Mouse (Mus musculus): ENCODE measurements around the gene C130026I21Rik.
"Not testable (repeated sequence)": the region's sequence is repeated elsewhere in the genome, so short reads cannot be mapped to it uniquely, and the experiment has no call there.

The C130026I21Rik gene

GRCm38 (mm10) chr1:85030211-85030610 is 240.2 kb downstream of the C130026I21Rik start:
- DNase-seq (ENCODE audit: low spot score): not testable (repeated sequence)

DNA sequence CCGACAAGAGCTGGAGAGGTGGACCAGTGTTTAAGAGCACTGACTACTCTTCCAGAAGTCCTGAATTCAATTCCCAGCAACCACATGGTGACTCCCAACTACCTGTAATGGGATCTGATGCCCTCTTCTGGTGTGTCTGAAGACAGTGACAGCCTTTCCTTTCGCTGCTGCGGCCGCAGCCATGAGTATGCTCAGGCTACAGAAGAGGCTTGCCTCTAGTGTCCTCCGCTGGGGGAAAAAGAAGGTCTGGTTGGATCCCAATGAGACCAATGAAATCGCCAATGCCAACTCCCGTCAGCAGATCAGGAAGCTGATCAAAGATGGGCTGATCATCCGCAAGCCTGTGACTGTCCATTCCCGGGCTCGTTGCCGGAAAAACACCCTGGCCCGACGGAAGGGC is 258.4 kb downstream of the C130026I21Rik start:
- DNase-seq (ENCODE audit: low spot score): not testable (repeated sequence)

GRCm38 (mm10) chr1:85010947-85011346 is 259.4 kb downstream of the C130026I21Rik start:
- DNase-seq (ENCODE audit: low spot score): not testable (repeated sequence)

DNA sequence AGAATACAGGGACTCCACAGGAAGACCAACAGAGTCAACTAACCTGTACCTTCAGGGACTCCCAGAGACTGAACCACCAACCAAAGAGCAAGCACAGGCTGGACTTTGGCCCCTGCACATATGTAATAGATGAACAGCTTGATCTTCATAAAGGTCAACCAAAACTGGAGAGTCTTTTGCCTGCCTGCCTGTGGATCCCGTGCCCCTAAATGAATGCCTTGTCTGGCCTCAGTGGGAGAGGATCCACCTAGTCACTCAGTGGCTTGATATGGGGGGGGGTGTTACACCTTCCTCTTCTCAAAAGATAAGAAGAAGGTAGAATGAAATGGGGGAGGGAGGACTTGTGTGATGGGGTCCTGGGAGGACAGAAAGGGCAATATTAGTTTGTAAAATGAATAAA is 262.6 kb downstream of the C130026I21Rik start:
- DNase-seq (ENCODE audit: low spot score): not testable (repeated sequence)

GRCm38 (mm10) chr1:84999241-84999640 is 271.1 kb downstream of the C130026I21Rik start:
- not testable (repeated sequence) for DNase-seq (ENCODE audit: low spot score)

DNA sequence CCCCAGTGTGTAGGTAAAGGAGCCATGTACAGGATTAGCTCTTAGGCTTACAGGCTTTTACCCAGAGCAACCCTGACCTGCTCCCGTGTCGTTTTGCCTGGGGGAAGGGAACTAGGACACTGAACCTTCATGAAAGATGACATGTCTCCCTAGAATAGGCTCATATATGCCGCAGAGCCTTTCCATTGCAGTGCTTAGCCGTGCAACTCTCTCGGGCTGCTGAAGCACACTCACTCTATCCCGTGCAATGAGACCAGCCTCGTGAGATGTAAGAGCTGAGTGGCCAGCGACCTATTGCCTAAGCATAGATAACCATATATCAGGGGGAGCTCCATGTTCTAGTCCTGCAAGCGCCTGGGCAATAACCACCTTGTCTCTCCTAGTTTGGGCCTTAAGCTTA is 274.1 kb downstream of the C130026I21Rik start:
- not testable (repeated sequence) for DNase-seq (ENCODE audit: low spot score)

- DNase-seq (ENCODE audit: low spot score): not testable (repeated sequence)
These were observed 275.9 kb downstream of the C130026I21Rik start for GRCm38 (mm10) chr1:84994461-84994860.

DNA sequence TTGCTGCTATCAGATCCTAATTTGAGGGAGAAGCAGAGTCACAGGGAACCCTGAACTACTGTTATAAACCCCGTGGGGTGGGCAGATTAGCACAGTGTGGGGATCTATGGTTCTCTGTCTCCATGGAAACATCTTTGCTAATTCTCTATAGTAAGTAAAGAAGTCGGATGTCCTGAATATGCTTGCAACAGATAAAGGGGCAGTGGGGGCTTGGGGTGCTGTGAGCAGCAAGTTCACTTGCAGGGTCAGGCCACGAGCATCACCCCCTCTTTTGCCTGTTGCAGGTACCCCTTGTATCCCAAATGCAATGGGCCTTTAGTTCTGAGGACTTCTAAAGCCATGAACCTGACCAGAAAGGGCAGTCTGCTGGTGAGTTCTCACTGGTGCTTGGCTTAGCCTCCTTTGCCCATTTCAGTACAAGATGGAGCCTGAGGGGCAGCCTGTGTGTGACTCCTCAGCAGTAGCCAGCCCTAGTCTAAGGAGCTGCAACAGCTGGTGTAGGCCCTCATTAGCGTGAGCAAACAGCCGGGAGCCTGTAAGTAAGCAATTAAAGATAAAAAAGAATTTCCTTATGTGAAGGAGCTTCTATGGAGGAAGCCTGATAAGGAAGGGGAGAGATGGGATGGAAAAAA is 276.6 kb downstream of the C130026I21Rik start:
- not testable (repeated sequence) for DNase-seq (ENCODE audit: low spot score)

- not testable (repeated sequence) for DNase-seq (ENCODE audit: low spot score)
These were observed 277.1 kb downstream of the C130026I21Rik start for GRCm38 (mm10) chr1:84993235-84993634.

GRCm38 (mm10) chr1:84992827-84993226 is 277.5 kb downstream of the C130026I21Rik start:
- not testable (repeated sequence) for DNase-seq (ENCODE audit: low spot score)

GRCm38 (mm10) chr1:84989044-84989443 is 281.3 kb downstream of the C130026I21Rik start:
- DNase-seq (ENCODE audit: low spot score): not testable (repeated sequence)

GRCm38 (mm10) chr1:84987729-84988128 is 282.6 kb downstream of the C130026I21Rik start:
- not testable (repeated sequence) for DNase-seq (ENCODE audit: low spot score)

- DNase-seq (ENCODE audit: low spot score): not testable (repeated sequence)
These were observed 308.6 kb downstream of the C130026I21Rik start for GRCm38 (mm10) chr1:84961779-84962178.

DNA sequence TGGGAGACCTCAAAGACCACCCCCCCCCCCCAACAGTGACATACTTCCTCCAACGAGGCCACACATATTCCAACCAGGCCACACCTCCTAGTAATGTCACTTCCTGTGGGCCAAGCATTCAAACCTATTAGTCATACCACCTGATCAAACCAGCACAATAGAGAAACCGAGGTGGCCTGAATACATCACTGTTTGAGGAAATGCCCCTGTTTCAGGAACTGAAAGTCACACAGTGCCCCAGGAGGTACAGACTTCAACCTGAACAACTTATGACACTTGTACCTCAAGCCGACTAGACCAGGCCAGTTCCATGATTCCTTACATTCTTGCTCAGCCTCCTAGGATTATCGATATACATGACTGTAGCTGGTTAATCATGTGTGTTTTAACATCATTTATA is 312.7 kb downstream of the C130026I21Rik start:
- not testable (repeated sequence) for DNase-seq (ENCODE audit: low spot score)

DNA sequence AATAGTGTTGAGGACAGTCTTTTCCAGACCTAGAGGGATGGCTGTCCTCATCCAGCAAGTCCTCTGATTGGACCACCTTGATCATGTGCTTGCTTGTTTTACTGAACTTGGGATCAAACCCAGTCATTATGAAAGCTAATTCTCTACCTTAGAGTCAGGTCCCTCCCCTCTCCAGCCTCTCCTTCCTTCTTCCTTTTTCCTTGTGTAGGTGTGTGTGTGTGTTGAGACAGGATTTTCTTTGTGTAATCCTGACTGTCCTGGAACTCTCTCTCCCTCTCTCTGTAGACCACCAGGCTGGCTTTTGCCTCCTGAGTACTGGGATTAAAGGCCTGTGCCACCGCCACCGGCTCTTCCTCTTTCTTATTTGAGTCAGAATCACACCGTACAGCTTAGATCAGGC is 313.6 kb downstream of the C130026I21Rik start:
- not testable (repeated sequence) for DNase-seq (ENCODE audit: low spot score)

DNA sequence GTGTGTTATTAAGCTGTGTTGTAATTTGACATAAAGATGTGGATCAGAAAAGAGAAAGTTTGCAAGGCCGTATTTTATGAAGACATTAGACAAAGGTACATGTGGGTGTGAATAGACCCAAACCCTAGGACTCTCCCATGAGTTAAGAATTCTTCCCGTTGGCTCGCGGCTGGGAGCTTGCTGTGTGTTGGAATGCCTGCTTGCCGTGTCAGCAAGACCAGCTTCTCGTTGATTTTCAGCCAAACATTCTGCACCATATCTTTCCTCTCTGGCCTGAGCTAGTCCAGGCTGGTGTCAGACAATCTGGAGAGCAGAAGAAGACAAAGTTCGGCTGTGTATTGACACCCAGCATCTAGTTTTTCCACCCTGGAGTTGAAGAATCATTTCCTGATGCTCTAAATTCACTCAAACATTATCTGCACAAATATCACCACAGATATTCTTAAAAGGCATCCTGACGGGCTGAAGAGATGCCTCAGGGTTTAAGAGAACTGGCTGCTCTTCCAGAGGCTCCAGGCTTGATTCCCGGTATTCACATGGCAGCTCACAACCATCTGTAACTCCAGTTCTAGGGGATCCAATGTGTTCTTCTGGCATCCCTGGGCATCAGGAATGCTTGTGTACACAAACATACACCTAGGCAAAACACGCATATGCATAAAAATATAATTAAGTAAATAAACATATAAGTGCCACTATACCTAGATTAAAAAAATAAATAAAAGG is 317.7 kb downstream of the C130026I21Rik start:
- DNase-seq (ENCODE audit: low spot score): peak; percentile 19

DNA sequence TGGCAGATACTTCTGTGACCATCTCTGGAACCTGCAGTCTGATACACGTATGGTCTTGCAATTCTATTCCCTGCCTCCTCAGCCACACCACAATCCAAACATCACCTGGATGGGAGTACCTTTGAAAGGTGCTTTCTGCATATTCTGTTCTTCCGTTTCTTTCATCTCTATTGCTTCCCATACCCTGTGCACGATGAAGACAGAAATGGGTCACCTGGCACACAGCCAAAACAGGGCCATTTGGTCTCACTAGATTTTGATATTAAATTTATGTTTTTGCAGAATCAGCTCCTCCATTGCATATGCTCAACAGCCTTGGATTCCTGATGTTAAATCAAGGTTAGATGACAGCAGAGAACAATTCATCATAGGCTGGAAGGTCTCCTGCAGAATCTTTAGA is 318.8 kb downstream of the C130026I21Rik start:
- DNase-seq (ENCODE audit: low spot score): no peak

DNA sequence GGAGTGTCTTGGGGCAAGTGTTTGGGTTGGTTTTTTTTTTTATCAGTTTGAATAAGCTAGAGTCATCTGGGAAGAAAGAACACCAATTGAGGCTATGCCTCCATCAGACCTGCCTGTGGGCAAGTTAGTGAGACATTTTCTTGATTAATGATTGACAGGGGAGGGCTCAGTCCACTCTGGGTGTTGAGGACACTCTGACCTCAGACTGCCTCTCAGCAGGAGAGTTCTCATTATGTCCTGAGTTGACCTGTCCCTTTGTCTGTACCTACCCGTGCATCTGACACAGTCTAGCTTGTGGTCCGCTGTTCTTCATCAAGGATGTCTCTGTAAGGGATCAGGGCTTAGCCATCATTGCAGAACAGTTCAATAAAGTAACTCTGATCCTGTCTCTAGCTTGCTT is 323.0 kb downstream of the C130026I21Rik start:
- DNase-seq (ENCODE audit: low spot score): no peak

DNA sequence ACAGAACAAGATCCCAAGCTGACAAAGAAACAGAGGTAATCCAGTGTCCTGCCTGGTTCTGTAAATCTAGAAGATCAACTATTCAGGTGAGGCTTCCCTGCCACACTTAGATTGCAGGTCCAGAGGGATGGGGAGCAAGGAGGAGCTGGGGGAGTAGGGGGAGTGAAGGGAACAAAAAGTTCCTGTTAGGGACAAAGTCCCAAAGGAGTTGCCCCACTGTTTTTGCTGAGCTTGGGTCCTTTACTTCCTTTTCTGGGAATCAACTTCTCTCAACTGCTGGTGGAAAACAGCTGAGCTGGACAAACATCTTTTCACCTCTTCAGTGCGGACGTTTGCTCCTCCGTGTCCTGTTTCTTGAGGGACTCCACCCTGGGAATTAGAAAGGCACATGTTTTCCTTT is 324.4 kb downstream of the C130026I21Rik start:
- no peak for DNase-seq (ENCODE audit: low spot score)

GRCm38 (mm10) chr1:84943549-84943948 is 326.8 kb downstream of the C130026I21Rik start:
- no peak for DNase-seq (ENCODE audit: low spot score)
